Mouse (Mus musculus) liver, embryonic 11.5 days (tissue): ENCODE measurements around the gene Hsd11b1. TPM values are rescaled to one million over a fixed set of nuclear protein-coding genes. Genes with fewer than 3 reads are reported as not detected.

ENCODE experiments used
- ATAC-seq: fragments of 200-750 bp; cut with Nextera tagmentation; replicated peaks from 2 replicates; pipeline ENCODE4 v1.8.0; 2017; ENCODE audit warnings: moderate number of reproducible peaks, mild to moderate bottlenecking, moderate TSS enrichment, moderate library complexity; ENCODE audit not compliant: low FRiP score
- DNase-seq: peaks from one replicate; pipeline ENCODE4 v3.0.0-alpha.2; 2017; ENCODE audit warnings: low spot score
- H3K27ac ChIP-seq: fragments of 300-500 bp; sonication (generic); 2 replicates; pipeline ENCODE4 v1.5.1; 2014; ENCODE audit warnings: mild to moderate bottlenecking, low read depth, low read length, control low read depth
- H3K27me3 ChIP-seq: fragments of 300-500 bp; sonication (generic); replicated peaks from 2 replicates; pipeline ENCODE4 v1.6.1; 2014; ENCODE audit warnings: low read length, mixed read lengths; ENCODE audit not compliant: control insufficient read depth, insufficient read depth
- H3K36me3 ChIP-seq: fragments of 300-500 bp; sonication (generic); 2 replicates; pipeline ENCODE4 v1.6.1; 2014; ENCODE audit warnings: mild to moderate bottlenecking, low read length, moderate library complexity, mixed read lengths; ENCODE audit not compliant: control insufficient read depth, insufficient read depth
- H3K4me1 ChIP-seq: fragments of 300-500 bp; sonication (generic); replicated peaks from 2 replicates; pipeline ENCODE4 v1.6.1; 2014; ENCODE audit warnings: low read length, mixed read lengths; ENCODE audit not compliant: control insufficient read depth, insufficient read depth
- H3K4me2 ChIP-seq: fragments of 300-500 bp; sonication (generic); 2 replicates; pipeline ENCODE4 v1.6.1; 2014; ENCODE audit warnings: mild to moderate bottlenecking, control low read depth, moderate library complexity
- H3K4me3 ChIP-seq: fragments of 300-500 bp; sonication (generic); 2 replicates; pipeline ENCODE4 v1.5.1; 2014; ENCODE audit warnings: low read depth, low read length, control low read depth
- H3K9ac ChIP-seq: fragments of 300-500 bp; sonication (generic); 2 replicates; pipeline ENCODE4 v1.6.1; 2014; ENCODE audit warnings: low read depth, low read length, control low read depth
- H3K9me3 ChIP-seq: fragments of 300-500 bp; sonication (generic); 2 replicates; pipeline ENCODE4 v1.6.1; 2016; ENCODE audit warnings: low read length, inconsistent platforms, mixed read lengths; ENCODE audit not compliant: control insufficient read depth
- WGBS: fragments of 180-500 bp; shearing (Covaris S2); extraction: QIAGEN DNeasy Blood & Tissue Kit; methylation state at CpG from one replicate; pipeline ENCODE4 v1.1.7; 2014; 5-methylcytosine and 5-hydroxymethylcytosine counted together
- polyA plus RNA-seq: library from polyadenylated mRNA; unstranded; fragments of >200 nt; fragmentation: Nextera tagmentation; extraction: Ambion mirVana; gene quantifications from 2 replicates; pipeline ENCODE4 v1.2.1, GENCODE M21; 2014

Gene Hsd11b1
- polyA plus RNA-seq, 1 experiment from 2014 or later = 1.1 TPM

- Histone ChIP-seq H3K4me2 (no peak overlapping the region), H3K4me3 (no peak overlapping the region), H3K4me1 (peaks cover under 1% of the 10 kb centered on the region; the same call in 1 of the 2 replicates), H3K27ac (no peak overlapping the region), H3K9ac (no peak overlapping the region), H3K36me3 (no peaks in the 10 kb centered on the region), H3K27me3 (no peaks in the 10 kb centered on the region), H3K9me3 (no peaks in the 10 kb centered on the region)
- DNase-seq (no peak), ATAC-seq (no peak)
- WGBS = 93% methylated on average over 3 of the region's 3 CpGs
Observed at GRCm38 (mm10) chr1:193194416-193195140, 69.3 kb downstream of the Hsd11b1 start.

GRCm38 (mm10) chr1:193191675-193192283, 72.1 kb downstream of the Hsd11b1 start:
- Histone ChIP-seq H3K36me3 (no peaks in the 10 kb centered on the region), H3K4me2 (no peak overlapping the region), H3K4me1 (peaks cover 9% of the 10 kb centered on the region; the same call in 1 of the 2 replicates), H3K9me3 (no peaks in the 10 kb centered on the region), H3K9ac (no peak overlapping the region), H3K27me3 (no peaks in the 10 kb centered on the region), H3K4me3 (no peak overlapping the region), H3K27ac (no peak overlapping the region; the same call in 1 of the 2 replicates)
- no peak for DNase-seq
- ATAC-seq = no peak
- WGBS = 75% methylated on average over 7 of the region's 7 CpGs

GRCm38 (mm10) chr1:193189771-193190170, 74.1 kb downstream of the Hsd11b1 start:
- no peak for DNase-seq
- no peak for ATAC-seq
- H3K27me3 ChIP-seq = no peaks in the 10 kb centered on the region
- 50% methylated on average over 3 of the region's 3 CpGs for WGBS
- H3K4me2 ChIP-seq = no peak overlapping the region
- H3K27ac ChIP-seq = peak overlapping the region; percentile 28
- H3K4me3 ChIP-seq = no peak overlapping the region
- no peaks in the 10 kb centered on the region for H3K36me3 ChIP-seq
- no peaks in the 10 kb centered on the region for H3K9me3 ChIP-seq
- H3K9ac ChIP-seq = no peak overlapping the region
- H3K4me1 ChIP-seq = peaks cover 9% of the 10 kb centered on the region; the same call in 1 of the 2 replicates

- no peaks in the 10 kb centered on the region for H3K9me3 ChIP-seq
- no peaks in the 10 kb centered on the region for H3K36me3 ChIP-seq
- H3K27ac ChIP-seq = peak overlapping the region; percentile 28
- no peak overlapping the region for H3K9ac ChIP-seq
- no peaks in the 10 kb centered on the region for H3K27me3 ChIP-seq
- ATAC-seq = peak; percentile 59; the same call in 1 of the 2 replicates
- WGBS = 52% methylated on average over 9 of the region's 9 CpGs
- DNase-seq = peak; percentile 38
- no peak overlapping the region for H3K4me2 ChIP-seq
- H3K4me1 ChIP-seq = peaks cover 9% of the 10 kb centered on the region; the same call in 1 of the 2 replicates
- H3K4me3 ChIP-seq = no peak overlapping the region
Observed at GRCm38 (mm10) chr1:193189151-193189621, 74.7 kb downstream of the Hsd11b1 start.

GRCm38 (mm10) chr1:193188257-193188656, 75.6 kb downstream of the Hsd11b1 start:
- H3K9ac ChIP-seq = no peak overlapping the region
- DNase-seq (no peak), ATAC-seq (no peak)
- no peaks in the 10 kb centered on the region for H3K36me3 ChIP-seq
- H3K4me1 ChIP-seq = peaks cover 9% of the 10 kb centered on the region; the same call in 1 of the 2 replicates
- 77% methylated on average over 6 of the region's 6 CpGs for whole genome bisulfite sequencing
- H3K27me3 ChIP-seq = no peaks in the 10 kb centered on the region
- H3K9me3 ChIP-seq = no peaks in the 10 kb centered on the region
- no peak overlapping the region for H3K4me3 ChIP-seq
- H3K27ac ChIP-seq = no peak overlapping the region; the same call in 1 of the 2 replicates
- no peak overlapping the region for H3K4me2 ChIP-seq

GRCm38 (mm10) chr1:193181104-193181503, 82.8 kb downstream of the Hsd11b1 start:
- Histone ChIP-seq H3K9ac (no peak overlapping the region), H3K36me3 (no peaks in the 10 kb centered on the region), H3K9me3 (no peaks in the 10 kb centered on the region), H3K27ac (no peak overlapping the region), H3K27me3 (no peaks in the 10 kb centered on the region), H3K4me3 (no peak overlapping the region), H3K4me2 (no peak overlapping the region), H3K4me1 (no peaks in the 10 kb centered on the region)
- DNase-seq = no peak
- no peak for ATAC-seq
- 79% methylated on average over 3 of the region's 3 CpGs for WGBS

- H3K27me3 ChIP-seq = no peaks in the 10 kb centered on the region
- ATAC-seq (no peak), DNase-seq (no peak)
- H3K4me1 ChIP-seq = peaks cover 21% of the 10 kb centered on the region
- H3K27ac ChIP-seq = peak overlapping the region; percentile 81; the same call in 1 of the 2 replicates
- H3K9ac ChIP-seq = peak overlapping the region; percentile 79
- 74% methylated on average over 13 of the region's 13 CpGs for WGBS
- no peaks in the 10 kb centered on the region for H3K9me3 ChIP-seq
- no peaks in the 10 kb centered on the region for H3K36me3 ChIP-seq
- H3K4me2 ChIP-seq = peak overlapping the region; percentile 85
- H3K4me3 ChIP-seq = peak overlapping the region; percentile 75
Observed at GRCm38 (mm10) chr1:193174143-193174733, 89.6 kb downstream of the Hsd11b1 start.

- Histone ChIP-seq H3K36me3 (no peaks in the 10 kb centered on the region), H3K4me2 (peak overlapping the region; percentile 85), H3K27ac (peak overlapping the region; percentile 81), H3K27me3 (no peaks in the 10 kb centered on the region), H3K9ac (peak overlapping the region; percentile 79), H3K4me3 (peak overlapping the region; percentile 75), H3K9me3 (no peaks in the 10 kb centered on the region), H3K4me1 (peaks cover 21% of the 10 kb centered on the region)
- DNase-seq (no peak), ATAC-seq (no peak)
- WGBS = 15% methylated on average over 9 of the region's 9 CpGs
Observed at GRCm38 (mm10) chr1:193173810-193174129, 90.1 kb downstream of the Hsd11b1 start.
